ENCODE assay signal across 15 mouse cellular contexts in the genomic region with DNA sequence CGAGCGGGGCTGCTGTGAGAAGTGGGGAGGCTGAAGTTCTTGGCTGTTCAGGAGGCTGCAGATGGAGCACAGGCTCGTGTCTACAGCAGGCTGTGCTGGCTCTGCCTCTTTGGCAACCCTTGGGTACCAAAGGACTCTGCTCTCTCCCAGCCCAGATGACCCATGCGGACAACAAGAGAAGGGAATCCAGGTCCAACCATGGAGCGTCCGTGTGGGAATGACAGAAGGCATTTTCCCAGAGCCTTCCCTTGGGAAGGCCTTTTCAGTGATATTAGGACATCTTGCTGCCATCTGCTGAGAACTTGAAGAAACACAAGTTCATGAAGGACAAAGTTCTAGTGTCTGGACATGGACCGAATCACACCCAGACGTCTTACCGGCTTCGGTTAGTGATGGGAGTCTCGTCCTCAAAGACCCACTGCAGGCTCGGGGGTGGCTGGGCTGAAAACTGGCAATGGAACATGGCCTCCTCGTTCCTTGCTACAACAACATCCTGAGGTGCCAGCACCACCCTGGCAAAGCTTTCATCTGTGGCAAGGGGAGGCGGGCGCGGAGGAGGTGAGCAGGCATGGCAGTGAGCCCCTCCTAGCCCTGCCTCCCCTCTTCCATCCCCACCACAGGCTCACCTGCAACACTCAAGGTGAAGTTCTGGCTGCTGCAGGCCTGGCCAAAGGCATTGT. TPM values are rescaled to one million over a fixed set of nuclear protein-coding genes. Genes with fewer than 3 reads are reported as not detected.
DNase-seq lines count a peak whose midpoint lies in the region; ATAC-seq and TF ChIP-seq lines count a peak whose summit lies in the region.
"Had no signal": no experiment of that assay in that cellular context is flagged by ENCODE, and none has a peak within 500 bp of the region (broad histone marks: within the 10 kb centered on the region; RNA-seq: fewer than 3 reads in every experiment).

No protein-coding gene starts in this region.

- WGBS in hindbrain, postnatal 0 days, result 83% methylated on average over 16 of the region's 16 CpGs
- WGBS in hindbrain, embryonic 12.5 days, result 89% methylated on average over 16 of the region's 16 CpGs
- WGBS in lung, embryonic 15.5 days, result 90% methylated on average over 16 of the region's 16 CpGs
- WGBS in stomach, postnatal 0 days, result 88% methylated on average over 16 of the region's 16 CpGs
- 92% methylated on average over 16 of the region's 16 CpGs for WGBS in forebrain, embryonic 12.5 days

- no peak for DNase-seq in hindbrain, postnatal 0 days (ENCODE audit: low spot score)
- DNase-seq in lung, adult 18-20 months, result no peak
- peak; percentile 49 to 63 for DNase-seq in cerebellum, postnatal 25 days
- no peak for DNase-seq in stomach, postnatal 0 days (ENCODE audit: low spot score)
- DNase-seq in T-cell, adult 2 months (ENCODE audit: low spot score), result no peak
- DNase-seq: forebrain, postnatal 0 days; heart, adult 11 months; heart, postnatal 4 days; lung, postnatal 14 days; midbrain, embryonic 14.5 days; thymus, adult 18-20 months had no signal

- H3K27me3 ChIP-seq in hindbrain, postnatal 0 days (ENCODE audit: insufficient read depth, low read length), result no peaks in the 10 kb centered on the region
- H3K27me3 ChIP-seq in hindbrain, embryonic 12.5 days, result no peaks in the 10 kb centered on the region
- no peaks in the 10 kb centered on the region for H3K27me3 ChIP-seq in lung, embryonic 15.5 days
- no peaks in the 10 kb centered on the region for H3K27me3 ChIP-seq in stomach, postnatal 0 days (ENCODE audit: control insufficient read depth, insufficient read depth, low read length)
- no peaks in the 10 kb centered on the region for H3K27me3 ChIP-seq in forebrain, embryonic 12.5 days
- H3K27me3 ChIP-seq: embryonic facial prominence, embryonic 12.5 days had no signal

- 0 out of 2 replicates have a peak, but pooled peaks have one; percentile 6 for TF ChIP-seq CTCF in hindbrain, postnatal 0 days (IDR thresholded peaks at IDR 0.05; ENCODE audit: low read depth)
- TF ChIP-seq CTCF in stomach, postnatal 0 days (IDR thresholded peaks at IDR 0.05; ENCODE audit: low read depth), result peak; percentile 43

- TF ChIP-seq EP300 in stomach, postnatal 0 days (optimal IDR thresholded peaks at IDR 0.05), result no peak

- H3K27ac ChIP-seq in hindbrain, postnatal 0 days, result no peak overlapping the region
- H3K27ac ChIP-seq in hindbrain, embryonic 12.5 days, result no peak overlapping the region
- 0 out of 2 replicates have a peak overlapping the region, but pooled peaks have one; percentile 22 for H3K27ac ChIP-seq in lung, embryonic 15.5 days
- H3K27ac ChIP-seq in stomach, postnatal 0 days (replicated peaks), result peak overlapping the region; percentile 49; the same call in 1 of the 2 replicates
- H3K27ac ChIP-seq in forebrain, embryonic 12.5 days, result no peak overlapping the region
- H3K27ac ChIP-seq: embryonic facial prominence, embryonic 12.5 days had no signal

- H3K9me3 ChIP-seq in hindbrain, postnatal 0 days (ENCODE audit: low read length), result no peaks in the 10 kb centered on the region
- no peaks in the 10 kb centered on the region for H3K9me3 ChIP-seq in hindbrain, embryonic 12.5 days (replicated peaks)
- no peaks in the 10 kb centered on the region for H3K9me3 ChIP-seq in lung, embryonic 15.5 days
- H3K9me3 ChIP-seq in stomach, postnatal 0 days (ENCODE audit: control insufficient read depth, low read length), result no peaks in the 10 kb centered on the region
- H3K9me3 ChIP-seq in forebrain, embryonic 12.5 days, result no peaks in the 10 kb centered on the region
- H3K9me3 ChIP-seq: embryonic facial prominence, embryonic 12.5 days had no signal

- H3K4me2 ChIP-seq in hindbrain, postnatal 0 days (ENCODE audit: low read depth, low read length), result no peak overlapping the region
- no peak overlapping the region for H3K4me2 ChIP-seq in hindbrain, embryonic 12.5 days (replicated peaks)
- no peak overlapping the region for H3K4me2 ChIP-seq in lung, embryonic 15.5 days
- 0 out of 2 replicates have a peak overlapping the region, but pooled peaks have one; percentile 17 for H3K4me2 ChIP-seq in stomach, postnatal 0 days (replicated peaks; ENCODE audit: low read depth)
- H3K4me2 ChIP-seq in forebrain, embryonic 12.5 days, result no peak overlapping the region
- H3K4me2 ChIP-seq: embryonic facial prominence, embryonic 12.5 days had no signal

- H3K4me3 ChIP-seq in hindbrain, postnatal 0 days (ENCODE audit: low read length), result no peak overlapping the region
- no peak overlapping the region for H3K4me3 ChIP-seq in hindbrain, embryonic 12.5 days
- H3K4me3 ChIP-seq in lung, embryonic 15.5 days, result no peak overlapping the region
- H3K4me3 ChIP-seq in stomach, postnatal 0 days (ENCODE audit: low read depth, low read length), result no peak overlapping the region
- H3K4me3 ChIP-seq in forebrain, embryonic 12.5 days (replicated peaks), result no peak overlapping the region
- H3K4me3 ChIP-seq: embryonic facial prominence, embryonic 12.5 days had no signal

- no peaks in the 10 kb centered on the region for H3K4me1 ChIP-seq in hindbrain, postnatal 0 days (ENCODE audit: insufficient read depth, low read length)
- peaks cover 13% of the 10 kb centered on the region for H3K4me1 ChIP-seq in hindbrain, embryonic 12.5 days
- H3K4me1 ChIP-seq in lung, embryonic 15.5 days, result peaks cover 31% of the 10 kb centered on the region
- peaks cover 5% of the 10 kb centered on the region; the same call in 1 of the 2 replicates for H3K4me1 ChIP-seq in stomach, postnatal 0 days (replicated peaks; ENCODE audit: control insufficient read depth, insufficient read depth)
- peaks cover 5% of the 10 kb centered on the region for H3K4me1 ChIP-seq in forebrain, embryonic 12.5 days

- peaks cover 35% of the 10 kb centered on the region for H3K36me3 ChIP-seq in hindbrain, postnatal 0 days (ENCODE audit: insufficient read depth, low read length)
- peaks cover 60% of the 10 kb centered on the region for H3K36me3 ChIP-seq in hindbrain, embryonic 12.5 days
- peaks cover 55% of the 10 kb centered on the region for H3K36me3 ChIP-seq in lung, embryonic 15.5 days
- peaks cover 22% of the 10 kb centered on the region for H3K36me3 ChIP-seq in stomach, postnatal 0 days (ENCODE audit: control insufficient read depth, insufficient read depth, low read length)
- H3K36me3 ChIP-seq in forebrain, embryonic 12.5 days (replicated peaks), result peaks cover 54% of the 10 kb centered on the region

- ATAC-seq in hindbrain, postnatal 0 days, result no peak
- ATAC-seq in hindbrain, embryonic 12.5 days (ENCODE audit: low FRiP score), result no peak
- no peak for ATAC-seq in lung, embryonic 15.5 days (ENCODE audit: borderline replicate concordance, extremely low read depth, low FRiP score, low TSS enrichment)
- no peak for ATAC-seq in stomach, postnatal 0 days (ENCODE audit: low FRiP score, low TSS enrichment)
- no peak for ATAC-seq in forebrain, embryonic 12.5 days (ENCODE audit: low FRiP score)
- ATAC-seq: forebrain, postnatal 0 days had no signal

- H3K9ac ChIP-seq in hindbrain, postnatal 0 days (replicated peaks; ENCODE audit: low read length), result no peak overlapping the region
- no peak overlapping the region for H3K9ac ChIP-seq in hindbrain, embryonic 12.5 days
- no peak overlapping the region for H3K9ac ChIP-seq in lung, embryonic 15.5 days
- no peak overlapping the region for H3K9ac ChIP-seq in stomach, postnatal 0 days (ENCODE audit: low read length)
- no peak overlapping the region for H3K9ac ChIP-seq in forebrain, embryonic 12.5 days
- H3K9ac ChIP-seq: embryonic facial prominence, embryonic 12.5 days; forebrain, postnatal 0 days had no signal

RNA-seq across cellular contexts. Expression of a gene that starts 33.8 kb away (rescaled TPM):
- 67.0 and 67.3 TPM in 2 replicates for total RNA-seq in hindbrain, postnatal 0 days (2014; rRNA removed)
- 3.0 and 3.8 TPM in 2 replicates for polyA plus RNA-seq in hindbrain, postnatal 0 days (2015; fragmentation: Nextera tagmentation; extraction: Ambion mirVana)
- 5.9 and 8.1 TPM in 2 replicates for polyA plus RNA-seq in hindbrain, embryonic 12.5 days (2016; fragmentation: Nextera tagmentation; extraction: Ambion mirVana)
- polyA plus RNA-seq in lung, embryonic 15.5 days (2015; fragmentation: Nextera tagmentation; extraction: Ambion mirVana), result 10.4 and 10.7 TPM in 2 replicates
- 3.7 and 4.3 TPM in 2 replicates for polyA plus RNA-seq in stomach, postnatal 0 days (2015; fragmentation: Nextera tagmentation; extraction: Ambion mirVana)
- polyA plus RNA-seq in forebrain, embryonic 12.5 days (2016; fragmentation: Nextera tagmentation; extraction: Ambion mirVana), result 5.0 TPM in 2 replicates

RNA-seq across cellular contexts. Expression of a gene that starts 39.5 kb away (rescaled TPM):
- 77.6 and 79.3 TPM in 2 replicates for total RNA-seq in hindbrain, postnatal 0 days (2014; rRNA removed)
- 24.5 and 25.1 TPM in 2 replicates for polyA plus RNA-seq in hindbrain, postnatal 0 days (2015; fragmentation: Nextera tagmentation; extraction: Ambion mirVana)
- polyA plus RNA-seq in hindbrain, embryonic 12.5 days (2016; fragmentation: Nextera tagmentation; extraction: Ambion mirVana), result 80.9 and 81.9 TPM in 2 replicates
- polyA plus RNA-seq in lung, embryonic 15.5 days (2015; fragmentation: Nextera tagmentation; extraction: Ambion mirVana), result 134 and 142 TPM in 2 replicates
- 29.4 and 32.1 TPM in 2 replicates for polyA plus RNA-seq in stomach, postnatal 0 days (2015; fragmentation: Nextera tagmentation; extraction: Ambion mirVana)
- 55.3 and 56.4 TPM in 2 replicates for polyA plus RNA-seq in forebrain, embryonic 12.5 days (2016; fragmentation: Nextera tagmentation; extraction: Ambion mirVana)

RNA-seq across cellular contexts. Expression of a gene that starts 43.6 kb away (rescaled TPM):
- total RNA-seq in hindbrain, postnatal 0 days (2014; rRNA removed), result 55.3 and 58.2 TPM in 2 replicates
- 12.2 and 14.4 TPM in 2 replicates for polyA plus RNA-seq in hindbrain, postnatal 0 days (2015; fragmentation: Nextera tagmentation; extraction: Ambion mirVana)
- polyA plus RNA-seq in hindbrain, embryonic 12.5 days (2016; fragmentation: Nextera tagmentation; extraction: Ambion mirVana), result 14.1 and 14.9 TPM in 2 replicates
- 2.9 and 3.4 TPM in 2 replicates for polyA plus RNA-seq in lung, embryonic 15.5 days (2015; fragmentation: Nextera tagmentation; extraction: Ambion mirVana)
- 1.9 and 2.6 TPM in 2 replicates for polyA plus RNA-seq in stomach, postnatal 0 days (2015; fragmentation: Nextera tagmentation; extraction: Ambion mirVana)
- 9.8 and 11.3 TPM in 2 replicates for polyA plus RNA-seq in forebrain, embryonic 12.5 days (2016; fragmentation: Nextera tagmentation; extraction: Ambion mirVana)

RNA-seq across cellular contexts. Expression of a gene that starts 56.0 kb away (rescaled TPM):
- 25.1 and 32.1 TPM in 2 replicates for total RNA-seq in hindbrain, postnatal 0 days (2014; rRNA removed)
- polyA plus RNA-seq in hindbrain, postnatal 0 days (2015; fragmentation: Nextera tagmentation; extraction: Ambion mirVana), result 23.0 and 24.0 TPM in 2 replicates
- polyA plus RNA-seq in hindbrain, embryonic 12.5 days (2016; fragmentation: Nextera tagmentation; extraction: Ambion mirVana), result 37.8 and 40.0 TPM in 2 replicates
- 24.9 and 25.8 TPM in 2 replicates for polyA plus RNA-seq in lung, embryonic 15.5 days (2015; fragmentation: Nextera tagmentation; extraction: Ambion mirVana)
- polyA plus RNA-seq in stomach, postnatal 0 days (2015; fragmentation: Nextera tagmentation; extraction: Ambion mirVana), result 34.5 and 34.8 TPM in 2 replicates
- 39.0 and 42.5 TPM in 2 replicates for polyA plus RNA-seq in forebrain, embryonic 12.5 days (2016; fragmentation: Nextera tagmentation; extraction: Ambion mirVana)

RNA-seq across cellular contexts. Expression of a gene that starts 56.3 kb away (rescaled TPM):
- total RNA-seq in hindbrain, postnatal 0 days (2014; rRNA removed), result 55.4 and 67.2 TPM in 2 replicates
- 90.2 and 95.5 TPM in 2 replicates for polyA plus RNA-seq in hindbrain, postnatal 0 days (2015; fragmentation: Nextera tagmentation; extraction: Ambion mirVana)
- polyA plus RNA-seq in hindbrain, embryonic 12.5 days (2016; fragmentation: Nextera tagmentation; extraction: Ambion mirVana), result 79.7 and 88.2 TPM in 2 replicates
- 106 TPM in 2 replicates for polyA plus RNA-seq in lung, embryonic 15.5 days (2015; fragmentation: Nextera tagmentation; extraction: Ambion mirVana)
- 96.4 and 98.8 TPM in 2 replicates for polyA plus RNA-seq in stomach, postnatal 0 days (2015; fragmentation: Nextera tagmentation; extraction: Ambion mirVana)
- 76.6 and 102 TPM in 2 replicates for polyA plus RNA-seq in forebrain, embryonic 12.5 days (2016; fragmentation: Nextera tagmentation; extraction: Ambion mirVana)

Comparison
In these comparisons a context has a peak if more than half of its experiments do, and no peak if none do; other contexts are left out.
1. DNase-seq: peak in cerebellum, postnatal 25 days (2 of 2); none in hindbrain, postnatal 0 days (single experiment), lung, adult 18-20 months (0 of 2), stomach, postnatal 0 days (single experiment) and T-cell, adult 2 months (single experiment).
2. H3K27ac ChIP-seq: peak in lung, embryonic 15.5 days (single experiment) and stomach, postnatal 0 days (single experiment); none in hindbrain, postnatal 0 days (single experiment), hindbrain, embryonic 12.5 days (single experiment) and forebrain, embryonic 12.5 days (single experiment).